Mouse (Mus musculus) hindbrain, embryonic 14.5 days (tissue): ENCODE results near the gene Tgfbr3. TPM values are rescaled to one million over a fixed set of nuclear protein-coding genes. Genes with fewer than 3 reads are reported as not detected.

Source experiments
- polyA plus RNA-seq: library from polyadenylated mRNA; unstranded; fragments of >200 nt; fragmentation: Nextera tagmentation; extraction: Ambion mirVana; gene quantifications from 2 replicates; pipeline ENCODE4 v1.2.1, GENCODE M21; 2014

Gene Tgfbr3
- polyA plus RNA-seq, 1 experiment from 2014 or later = 7.1 TPM

Other genes with a start within 250 kb of the Tgfbr3 start
- 3.2 and 3.4 TPM in 2 replicates for gene Brdt, start 41.5 kb upstream of the Tgfbr3 start, polyA plus RNA-seq
- 2.9 and 3.2 TPM in 2 replicates for gene Ephx4, start 113.1 kb upstream of the Tgfbr3 start, polyA plus RNA-seq
- not detected in 2 replicates for gene Lpcat2b, start 141.9 kb upstream of the Tgfbr3 start, polyA plus RNA-seq
- 17.9 and 23.0 TPM in 2 replicates for gene Btbd8, start 148.4 kb upstream of the Tgfbr3 start, polyA plus RNA-seq
- gene Gm42669, start 218.0 kb upstream of the Tgfbr3 start, polyA plus RNA-seq = 0.39 and 0.91 TPM in 2 replicates
- 0.17 and 0.20 TPM in 2 replicates for gene 1700028K03Rik, start 245.1 kb upstream of the Tgfbr3 start, polyA plus RNA-seq